Mouse (Mus musculus) granulocyte monocyte progenitor cell, adult 5-6 weeks (primary cell): Measurements from ENCODE around the gene Tfdp1. TPM values are rescaled to one million over a fixed set of nuclear protein-coding genes. Genes with fewer than 3 reads are reported as not detected.

Experiments used
- ATAC-seq: replicated peaks from 2 replicates; pipeline ENCODE4 v1.8.0; 2016; ENCODE audit warnings: mild to moderate bottlenecking, moderate TSS enrichment, inconsistent platforms; ENCODE audit not compliant: poor library complexity, severe bottlenecking
- total RNA-seq, 2 experiments: library from RNA; stranded (forward) in 1 of 2; stranded (reverse) in 1 of 2; fragments of 200-712, 200-1000 nt in 1 of 2; fragments of >200 nt in 1 of 2; fragmentation: Nextera tagmentation in 1 of 2; gene quantifications; 2 replicates each; pipeline ENCODE4 v1.2.3; 2014 to 2017

Tfdp1 gene
- total RNA-seq, 2 experiments from 2014 or later = 242 to 277 TPM

DNA sequence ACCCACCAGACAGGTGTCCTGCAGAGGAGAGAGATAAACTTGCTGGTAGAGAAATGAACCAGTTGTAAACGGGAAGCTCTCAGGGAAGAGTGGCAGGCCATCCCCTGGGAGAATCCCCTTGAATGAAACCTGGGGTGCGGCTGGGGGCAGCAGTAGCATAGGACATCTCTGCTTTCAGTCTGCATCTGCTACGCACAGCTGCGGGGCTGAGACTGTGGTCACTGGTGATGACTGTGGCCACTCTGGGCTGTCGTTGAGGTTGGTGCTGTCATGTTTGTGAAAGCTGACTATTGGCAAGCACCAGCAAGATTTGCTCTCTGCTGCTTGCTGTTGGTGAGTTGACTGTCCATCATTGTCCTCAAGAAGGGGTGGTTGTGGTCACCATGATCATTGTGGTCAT lies 13.0 kb downstream of the Tfdp1 start:
- no peak for ATAC-seq

DNA sequence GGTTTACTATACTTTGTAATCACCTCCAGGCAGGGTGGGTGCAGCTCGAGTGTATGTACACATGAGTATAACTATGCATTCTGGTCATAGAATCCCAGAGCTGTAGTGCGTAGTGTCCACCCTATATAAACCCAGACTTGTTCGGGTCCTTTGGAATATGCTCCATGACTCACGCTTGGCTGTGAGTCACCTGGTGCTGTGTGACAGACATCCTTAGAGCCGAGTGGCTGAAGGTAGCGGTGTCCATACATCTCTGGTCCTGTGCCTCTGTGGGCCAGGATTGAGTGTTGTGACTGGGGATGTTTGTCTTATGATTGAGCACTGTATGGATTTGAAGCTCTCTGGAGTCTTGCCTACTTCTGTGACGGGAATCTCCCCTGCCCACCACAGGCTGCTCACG lies 14.1 kb downstream of the Tfdp1 start:
- ATAC-seq = no peak

DNA sequence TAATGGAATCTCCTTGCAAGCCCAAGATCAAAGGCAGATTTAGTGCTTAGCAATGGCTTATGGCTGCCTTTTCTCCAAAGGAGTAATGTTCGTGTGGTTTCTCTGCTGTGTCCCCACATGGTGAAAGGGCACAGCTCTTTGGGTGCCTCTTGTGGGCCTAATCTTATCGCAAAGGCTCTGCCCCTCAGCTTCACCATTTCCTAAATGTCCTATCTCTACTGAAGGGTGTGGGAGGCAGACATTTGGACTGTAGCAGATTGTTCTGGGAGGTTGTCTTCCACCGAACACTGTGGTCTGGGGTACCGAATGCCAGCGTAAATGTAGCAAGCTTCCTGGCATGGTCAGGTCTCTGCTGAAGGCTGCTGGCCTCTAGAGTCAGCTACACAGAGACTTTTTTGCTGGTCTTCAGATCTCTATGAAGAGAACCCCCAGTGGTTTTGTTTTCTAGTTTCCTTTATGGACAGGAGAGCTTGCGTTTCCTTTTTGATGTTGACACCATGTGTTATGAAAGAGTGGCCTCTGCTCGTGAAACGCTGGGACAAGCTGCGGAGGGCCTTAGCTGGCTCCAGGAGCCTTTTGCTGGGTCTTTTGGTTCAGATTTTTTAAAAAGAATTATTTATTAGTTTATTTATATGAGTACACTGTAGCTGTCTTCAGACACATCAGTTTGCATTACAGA lies 14.7 kb downstream of the Tfdp1 start:
- peak; percentile 67 for ATAC-seq

DNA sequence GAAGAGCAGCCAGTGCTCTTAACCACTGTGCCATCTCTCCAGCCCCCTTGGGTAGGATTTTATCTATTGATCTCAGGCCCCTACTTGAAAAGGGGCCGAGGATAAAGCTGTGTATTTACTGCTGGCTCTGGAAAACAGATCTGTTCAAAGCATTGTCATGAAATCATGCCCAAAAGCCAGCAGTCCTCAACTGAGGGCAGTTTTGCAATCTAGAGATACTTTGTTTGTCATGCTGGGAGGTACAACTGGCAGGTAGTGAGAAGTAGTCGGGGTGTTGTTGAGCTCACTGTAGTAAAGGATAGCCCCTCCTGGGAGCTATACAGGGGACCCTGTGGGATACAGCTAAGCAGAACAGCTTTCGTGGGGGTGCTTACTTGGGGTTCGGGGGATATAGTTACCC lies 15.3 kb downstream of the Tfdp1 start:
- peak; percentile 2; the same call in 1 of the 2 replicates for ATAC-seq

DNA sequence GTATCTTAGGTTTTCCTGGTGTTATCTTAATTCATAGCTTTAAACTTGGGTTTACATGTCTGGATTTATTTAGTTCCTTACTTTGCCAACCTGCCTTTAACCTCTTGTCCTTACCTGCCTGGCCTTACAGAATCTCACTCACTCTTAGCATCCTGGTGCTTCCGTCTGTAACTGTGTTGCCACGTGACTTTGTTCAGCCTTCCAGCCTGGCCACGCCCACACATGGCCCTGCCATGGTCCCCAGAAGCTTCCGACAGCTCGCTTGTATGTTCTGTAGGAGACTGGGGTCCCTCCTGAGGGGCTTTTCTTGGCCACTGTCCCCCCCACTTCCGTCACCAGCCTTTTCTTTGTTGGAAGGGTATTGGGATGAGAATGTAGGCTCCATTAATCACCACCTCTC lies 17.7 kb downstream of the Tfdp1 start:
- ATAC-seq = no peak

DNA sequence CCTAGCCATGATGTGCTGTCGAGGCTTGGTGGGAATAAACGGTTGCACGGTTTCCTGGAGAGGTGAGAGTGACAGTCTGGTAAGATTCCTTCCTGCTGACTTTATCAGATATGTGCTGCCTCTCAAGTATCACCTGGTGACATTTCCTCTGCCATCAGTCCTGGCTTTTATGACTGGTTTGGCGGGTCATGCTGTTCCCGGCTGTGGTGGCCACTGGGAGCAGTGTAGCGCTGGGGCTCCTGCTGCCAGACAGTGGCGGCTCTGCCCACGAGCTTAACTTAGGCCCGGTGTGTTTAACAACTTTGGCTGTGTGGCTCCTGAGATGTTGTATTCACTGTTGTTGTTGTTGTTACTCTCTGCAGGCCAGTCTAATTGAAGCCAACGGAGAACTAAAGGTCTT lies 18.1 kb downstream of the Tfdp1 start:
- no peak for ATAC-seq

GRCm38 (mm10) chr8:13360213-13360612 lies 21.7 kb downstream of the Tfdp1 start:
- peak; percentile 90 for ATAC-seq

DNA sequence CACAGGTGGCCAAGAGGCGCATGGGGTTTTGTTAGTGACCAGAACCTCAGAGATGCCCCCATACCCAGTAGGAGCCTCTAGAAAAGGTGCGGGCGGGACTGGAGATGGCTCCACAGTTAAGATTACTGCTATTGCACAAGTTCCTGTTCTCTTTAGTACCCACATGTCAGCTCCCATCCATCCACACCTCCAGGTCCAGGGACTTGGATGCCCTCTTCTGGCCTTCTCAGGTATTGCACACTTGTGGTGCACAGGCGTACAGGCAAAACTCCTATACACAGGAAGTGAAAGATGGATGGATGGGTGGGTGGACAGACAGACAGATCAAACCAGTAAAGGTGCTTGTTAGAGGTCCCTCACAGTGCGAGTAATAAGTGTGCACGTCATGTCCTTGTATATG lies 23.3 kb downstream of the Tfdp1 start:
- peak; percentile 74 for ATAC-seq

DNA sequence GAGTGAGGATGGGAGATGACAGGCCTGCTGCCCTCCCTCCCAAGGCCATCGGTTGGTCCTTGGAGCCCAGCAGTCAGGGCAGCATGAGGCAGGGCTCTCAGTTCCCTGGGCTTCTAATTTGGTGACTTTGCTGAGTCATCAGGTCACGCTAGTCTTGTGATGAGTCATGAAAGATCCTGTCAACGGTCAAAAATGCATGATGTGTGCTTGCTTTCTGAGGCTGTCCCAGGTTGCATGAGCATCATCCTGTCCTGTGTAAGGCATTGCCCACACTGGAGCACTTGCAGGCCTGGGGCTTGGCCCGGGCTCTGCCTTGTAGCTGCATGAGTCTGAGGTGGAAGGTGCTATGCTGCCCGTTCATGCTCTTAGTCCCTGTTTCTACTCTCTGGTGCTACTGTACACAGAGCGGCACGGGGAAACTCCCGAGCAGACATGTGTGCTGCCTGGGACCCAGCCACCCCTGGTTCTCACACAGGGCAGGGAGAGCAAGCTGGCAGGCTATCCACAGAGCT lies 34.7 kb downstream of the Tfdp1 start:
- ATAC-seq = peak; percentile 34

- no peak for ATAC-seq
Observed at GRCm38 (mm10) chr8:13381630-13382029, 43.1 kb downstream of the Tfdp1 start.

- ATAC-seq = no peak
Observed at GRCm38 (mm10) chr8:13382536-13382935, 44.0 kb downstream of the Tfdp1 start.

- ATAC-seq = no peak
Observed at GRCm38 (mm10) chr8:13382999-13383398, 44.4 kb downstream of the Tfdp1 start.

- no peak for ATAC-seq
Observed at GRCm38 (mm10) chr8:13386366-13386765, 47.8 kb downstream of the Tfdp1 start.

- peak; percentile 59 for ATAC-seq
Observed at GRCm38 (mm10) chr8:13387728-13388127, 49.2 kb downstream of the Tfdp1 start.

GRCm38 (mm10) chr8:13388744-13389143 lies 50.2 kb downstream of the Tfdp1 start:
- ATAC-seq = no peak

GRCm38 (mm10) chr8:13393869-13394268 lies 55.3 kb downstream of the Tfdp1 start:
- ATAC-seq = no peak

DNA sequence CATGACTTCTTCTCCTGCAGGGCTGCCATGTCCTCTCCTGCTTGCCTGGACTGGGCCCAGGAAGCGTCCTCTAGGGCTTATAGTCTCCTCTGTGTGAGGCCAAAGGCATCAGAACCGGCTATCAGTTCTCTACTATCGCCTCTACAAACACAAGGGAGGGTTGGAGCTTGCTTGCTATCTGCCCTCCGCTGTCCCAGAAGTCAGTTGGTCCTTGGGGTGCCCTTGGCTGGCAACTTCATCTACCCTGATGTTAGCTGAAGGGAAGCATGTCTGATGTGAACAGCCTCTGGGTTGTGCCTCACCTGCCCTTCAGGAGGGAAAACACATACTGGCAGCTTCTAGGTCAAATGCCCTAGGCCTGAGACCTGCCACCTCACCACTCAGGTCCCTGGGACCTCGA lies 58.2 kb downstream of the Tfdp1 start, which contains the start of gene Atp4b:
TSS of gene Atp4b (minus strand) at position 101 of the 400 bp plus-strand sequence.
- no peak for ATAC-seq

DNA sequence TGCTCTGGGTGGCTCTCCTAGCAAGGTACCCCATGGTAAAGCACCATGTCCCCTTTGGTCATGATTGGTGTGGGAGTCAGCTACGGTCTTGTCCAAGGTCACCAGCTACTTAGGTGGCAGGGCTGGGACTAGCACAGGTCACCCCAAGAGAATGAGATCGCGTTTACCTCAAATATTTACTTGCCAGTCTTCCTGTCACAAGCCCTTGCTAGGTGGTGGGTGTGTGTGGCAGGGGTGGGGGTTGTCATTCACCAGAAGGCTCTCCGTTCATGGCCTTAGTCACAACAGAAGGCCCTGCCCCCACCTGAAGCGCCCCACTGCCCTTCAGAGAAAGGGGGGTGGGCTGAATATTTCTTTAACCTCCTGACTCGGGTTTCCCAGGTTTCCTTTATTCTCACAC lies 65.0 kb downstream of the Tfdp1 start:
- ATAC-seq = no peak

GRCm38 (mm10) chr8:13404666-13405131 lies 66.1 kb downstream of the Tfdp1 start, which contains the start of gene Grk1:
Gene Grk1 (plus strand): TSS chr8:13405081.
- no peak for ATAC-seq

DNA sequence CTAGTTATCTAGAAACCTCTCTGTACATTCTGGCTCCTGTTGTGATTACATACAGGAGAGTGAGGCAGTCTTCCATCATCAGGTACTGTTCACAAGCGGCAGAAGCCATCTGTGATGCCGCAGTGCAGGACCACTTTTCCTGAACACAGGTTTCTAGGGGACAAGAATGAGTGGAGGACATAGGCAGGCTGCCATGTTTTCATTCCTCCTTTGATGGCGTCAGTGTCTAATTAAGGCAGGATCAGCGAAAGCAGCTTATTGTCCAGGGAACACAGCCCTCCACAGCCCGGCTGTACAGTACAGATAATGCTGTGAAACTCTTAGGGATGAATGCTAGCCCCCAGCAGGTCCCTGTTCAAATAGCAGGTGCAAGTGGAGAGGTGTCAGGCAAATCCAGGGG lies 67.5 kb downstream of the Tfdp1 start:
- ATAC-seq = no peak

DNA sequence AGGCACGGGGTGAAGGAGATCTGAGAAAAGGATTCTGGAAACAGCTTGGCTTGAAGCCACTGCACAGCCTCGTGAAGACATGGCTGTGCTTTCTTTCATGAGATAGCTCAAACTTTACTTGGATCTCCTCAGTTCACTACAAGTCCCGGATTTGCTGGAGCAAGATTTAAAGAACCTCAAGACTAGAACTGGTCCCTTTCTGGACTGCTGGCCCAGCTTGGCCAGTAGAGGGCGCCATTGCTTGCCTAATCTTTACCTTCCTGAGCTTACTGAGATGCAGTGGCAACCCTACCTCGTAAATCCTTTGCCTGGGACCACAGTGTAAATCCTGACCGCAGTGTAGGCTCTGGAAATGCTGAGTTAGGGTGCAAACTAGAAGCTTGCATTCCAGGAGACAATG lies 73.0 kb downstream of the Tfdp1 start:
- peak; percentile 55; the same call in 1 of the 2 replicates for ATAC-seq
